Mouse (Mus musculus) heart, adult 2 months (tissue): ENCODE data around the gene Harbi1.

Source experiments
- CTCF ChIP-seq: fragments of 200-600 bp; IDR thresholded peaks from 2 replicates; pipeline ENCODE4 v1.8.1; 2022; ENCODE audit warnings: antibody characterized with exemption, mild to moderate bottlenecking, moderate library complexity
- EP300 ChIP-seq: fragments of 200-500 bp; IDR thresholded peaks from 2 replicates; pipeline ENCODE4 v1.6.1; 2011; ENCODE audit warnings: low read depth, low read length, control low read depth; ENCODE audit not compliant: insufficient read depth
- POLR2A ChIP-seq: fragments of 200-500 bp; IDR thresholded peaks from 2 replicates; pipeline ENCODE4 v1.6.1; 2011; ENCODE audit warnings: mild to moderate bottlenecking, low read depth, low read length, control low read depth; ENCODE audit not compliant: insufficient read depth

GRCm38 (mm10) chr2:91729571-91729970, 18.9 kb downstream of the Harbi1 start:
- TF ChIP-seq CTCF: no peak
- TF ChIP-seq EP300: no peak
- TF ChIP-seq POLR2A: no peak
